Mouse (Mus musculus): Measurements from ENCODE around the gene Tcl1b2.

GRCm38 (mm10) chr12:105158842-105159241 is 13.0 kb downstream of the Tcl1b2 start:
- TF ChIP-seq CTCF (IDR thresholded peaks at IDR 0.05; ENCODE audit: low read depth, low read length) = no peak
- TF ChIP-seq POLR2A (IDR thresholded peaks at IDR 0.05; ENCODE audit: extremely low read depth, insufficient read depth, low read length) = no peak
